Mouse (Mus musculus): ENCODE measurements around the gene Tufm. TPM values are rescaled to one million over a fixed set of nuclear protein-coding genes. Genes with fewer than 3 reads are reported as not detected.
A peak's percentile ranks its signal among the peaks of the same experiment; 100 is the strongest.
"Not testable (repeated sequence)": the region's sequence is repeated elsewhere in the genome, so short reads cannot be mapped to it uniquely, and the experiment has no call there.

Gene Tufm
- polyA plus RNA-seq, 1 experiment from 2014 or later, result 106 TPM

DNA sequence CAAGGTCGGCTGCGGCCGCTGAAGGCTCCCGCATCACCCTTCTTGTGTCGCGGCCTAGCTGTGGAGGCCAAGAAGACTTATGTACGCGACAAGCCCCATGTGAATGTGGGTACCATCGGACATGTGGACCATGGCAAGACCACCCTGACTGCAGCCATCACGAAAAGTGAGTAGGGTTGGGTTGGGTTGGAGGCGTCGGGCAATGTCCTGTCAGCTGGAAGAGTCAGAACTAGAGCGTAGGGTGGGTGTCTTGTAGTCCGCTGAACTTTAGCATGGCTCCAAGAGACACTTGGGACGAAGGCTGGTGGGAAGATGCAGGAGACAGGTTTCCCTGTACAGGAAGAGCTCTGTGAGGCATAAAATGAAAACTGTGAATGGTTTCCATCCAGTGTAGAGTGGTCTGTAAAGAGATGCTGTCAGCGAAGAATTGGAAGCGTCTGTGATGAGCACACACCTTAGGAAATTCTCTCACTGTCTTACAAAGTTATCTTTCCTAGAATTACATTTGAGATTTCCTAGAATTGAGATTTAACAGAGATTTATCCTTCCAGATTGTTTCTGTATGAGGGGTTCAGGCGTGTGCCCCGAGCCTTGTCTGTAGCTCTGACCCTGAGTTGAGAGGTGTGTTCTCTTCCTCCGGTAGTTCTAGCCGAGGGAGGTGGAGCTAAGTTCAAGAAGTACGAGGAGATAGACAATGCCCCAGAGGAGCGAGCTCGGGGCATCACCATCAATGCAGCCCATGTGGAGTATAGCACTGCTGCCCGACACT, 640 bp downstream of the Tufm start:
- Histone ChIP-seq H3K36me3 (ENCODE audit: control insufficient read depth, insufficient read depth, low read length) (peaks cover 16% of the 10 kb centered on the region), H3K4me3 (ENCODE audit: low read length) (peak overlapping the region; percentile 75), H3K4me2 (ENCODE audit: low read depth, low read length) (peak overlapping the region; percentile 93), H3K27ac (ENCODE audit: low read length) (peak overlapping the region; percentile 20; the same call in 1 of the 2 replicates), H3K9ac (ENCODE audit: low read length) (peak overlapping the region; percentile 77)
- 10% methylated on average over 21 of the region's 25 CpGs for WGBS
- ATAC-seq (ENCODE audit: low read depth); H3K27me3 ChIP-seq (ENCODE audit: control insufficient read depth, insufficient read depth, low read depth, low read length); H3K9me3 ChIP-seq (ENCODE audit: control insufficient read depth, low read length); H3K4me1 ChIP-seq (replicated peaks; ENCODE audit: control insufficient read depth, insufficient read depth, low read length): not testable (repeated sequence)

DNA sequence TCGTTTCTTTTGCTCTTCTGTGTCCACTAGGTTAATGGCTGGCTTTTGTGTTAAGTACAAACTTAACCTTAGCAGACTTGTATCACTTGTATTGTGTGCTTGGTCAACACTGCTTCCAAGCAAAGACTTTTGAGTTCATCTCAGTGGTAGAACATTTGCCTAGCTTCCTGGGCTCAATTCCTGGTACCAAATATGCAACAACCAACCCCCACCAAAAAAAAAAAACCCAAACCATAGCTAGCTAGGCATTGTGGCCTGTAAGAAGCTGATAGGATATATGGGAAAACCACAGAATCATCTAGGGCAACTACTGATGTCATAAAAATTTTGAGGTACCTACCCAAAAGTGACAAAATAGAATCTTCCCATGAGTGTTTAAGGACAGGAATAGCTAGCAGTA, 3.8 kb downstream of the Tufm start:
- H3K9ac ChIP-seq (ENCODE audit: low read length), result no peak overlapping the region
- no peak for ATAC-seq (ENCODE audit: low read depth)
- 65% methylated on average over 1 of the region's 1 CpGs for WGBS

DNA sequence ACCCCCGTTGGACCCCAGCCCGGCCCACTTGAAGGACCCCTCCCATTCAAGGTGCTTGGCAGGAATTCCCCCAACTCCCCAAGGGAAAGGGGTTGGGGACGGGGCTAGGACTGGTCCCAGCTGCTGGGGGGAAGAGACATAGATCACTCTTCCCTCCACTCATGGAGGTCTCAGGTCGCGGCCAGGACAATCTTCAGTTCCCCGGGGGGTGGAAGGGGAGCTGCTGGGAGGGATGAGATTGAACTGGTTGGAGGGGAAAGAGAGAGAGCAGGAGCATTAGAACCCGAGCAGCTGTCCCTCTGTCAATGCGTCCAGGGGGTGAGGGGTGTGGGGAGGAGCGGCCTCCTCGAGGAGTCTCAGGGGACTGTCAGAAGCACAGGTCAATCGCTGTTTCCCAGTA, 4.8 kb downstream of the Tufm start:
- H3K36me3 ChIP-seq (ENCODE audit: control insufficient read depth, insufficient read depth, low read length), result peaks cover 55% of the 10 kb centered on the region
- 47% methylated on average over 11 of the region's 11 CpGs for WGBS
- H3K4me1 ChIP-seq (replicated peaks; ENCODE audit: control insufficient read depth, insufficient read depth, low read length), result peaks cover 7% of the 10 kb centered on the region
- H3K4me3 ChIP-seq (ENCODE audit: low read length), result no peak overlapping the region
- H3K9me3 ChIP-seq (ENCODE audit: control insufficient read depth, low read length), result no peaks in the 10 kb centered on the region
- no peak overlapping the region for H3K9ac ChIP-seq (ENCODE audit: low read length)
- no peak overlapping the region for H3K4me2 ChIP-seq (ENCODE audit: low read depth, low read length)
- no peak for ATAC-seq (ENCODE audit: low read depth)
- H3K27ac ChIP-seq (ENCODE audit: low read length), result no peak overlapping the region
- no peaks in the 10 kb centered on the region for H3K27me3 ChIP-seq (ENCODE audit: control insufficient read depth, insufficient read depth, low read depth, low read length)

More for the DNA sequence above, 3.8 kb downstream of the Tufm start:
- Histone ChIP-seq H3K27me3 (ENCODE audit: control insufficient read depth, insufficient read depth, low read depth, low read length) (no peaks in the 10 kb centered on the region), H3K4me3 (ENCODE audit: low read length) (no peak overlapping the region), H3K4me2 (ENCODE audit: low read depth, low read length) (no peak overlapping the region), H3K36me3 (ENCODE audit: control insufficient read depth, insufficient read depth, low read length) (peaks cover 46% of the 10 kb centered on the region), H3K9me3 (ENCODE audit: control insufficient read depth, low read length) (no peaks in the 10 kb centered on the region), H3K27ac (ENCODE audit: low read length) (no peak overlapping the region), H3K4me1 (replicated peaks; ENCODE audit: control insufficient read depth, insufficient read depth, low read length) (peaks cover 7% of the 10 kb centered on the region)

DNA sequence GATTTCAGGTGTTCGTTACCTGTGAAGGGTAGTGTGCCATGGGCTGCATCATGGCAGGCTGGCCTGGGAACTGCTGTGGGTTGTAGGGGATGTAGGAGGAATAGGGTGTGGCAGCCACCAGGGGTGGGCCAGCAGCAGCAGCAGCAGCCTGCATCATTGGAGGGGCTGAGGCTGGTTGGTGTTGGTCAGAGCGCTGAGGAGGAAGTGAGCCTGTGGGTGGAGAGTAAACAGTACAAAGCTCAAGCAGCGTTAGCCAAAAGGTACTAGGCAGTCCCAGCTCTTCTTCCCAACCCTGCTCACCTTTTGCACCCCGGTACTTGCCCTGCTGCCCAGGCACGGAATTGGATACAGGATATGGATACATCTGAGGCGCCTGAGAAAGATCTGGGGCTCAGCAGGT, 7.0 kb downstream of the Tufm start:
- H3K27ac ChIP-seq (ENCODE audit: low read length), result no peak overlapping the region
- no peaks in the 10 kb centered on the region for H3K9me3 ChIP-seq (ENCODE audit: control insufficient read depth, low read length)
- WGBS, result 80% methylated on average over 6 of the region's 6 CpGs
- no peaks in the 10 kb centered on the region for H3K27me3 ChIP-seq (ENCODE audit: control insufficient read depth, insufficient read depth, low read depth, low read length)
- no peak overlapping the region for H3K4me2 ChIP-seq (ENCODE audit: low read depth, low read length)
- no peak overlapping the region for H3K9ac ChIP-seq (ENCODE audit: low read length)
- no peak for ATAC-seq (ENCODE audit: low read depth)
- H3K4me3 ChIP-seq (ENCODE audit: low read length), result no peak overlapping the region
- peaks cover 74% of the 10 kb centered on the region for H3K36me3 ChIP-seq (ENCODE audit: control insufficient read depth, insufficient read depth, low read length)
- no peaks in the 10 kb centered on the region for H3K4me1 ChIP-seq (replicated peaks; ENCODE audit: control insufficient read depth, insufficient read depth, low read length)

DNA sequence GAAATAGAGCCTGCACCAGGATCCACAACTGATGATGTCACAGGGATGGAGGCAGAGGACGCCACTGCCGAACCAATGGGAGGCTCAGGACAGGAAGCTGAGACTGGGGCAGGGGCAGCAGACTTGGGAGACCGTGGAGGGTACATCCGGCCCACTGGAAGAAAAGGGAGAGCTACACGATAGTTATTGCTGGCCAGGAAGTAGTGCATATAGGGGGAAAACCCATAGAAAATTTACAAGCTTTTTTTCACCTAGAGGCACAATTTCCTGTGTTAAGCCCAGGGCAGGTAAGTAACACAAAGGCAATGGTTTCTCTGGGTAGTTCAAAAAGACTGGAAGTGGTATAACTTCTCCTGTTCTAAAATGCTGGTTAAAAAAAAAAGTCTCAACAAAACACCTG, 9.3 kb downstream of the Tufm start:
- Histone ChIP-seq H3K27ac (ENCODE audit: low read length) (no peak overlapping the region), H3K36me3 (ENCODE audit: control insufficient read depth, insufficient read depth, low read length) (peaks cover 89% of the 10 kb centered on the region), H3K4me1 (replicated peaks; ENCODE audit: control insufficient read depth, insufficient read depth, low read length) (peaks cover 7% of the 10 kb centered on the region), H3K4me3 (ENCODE audit: low read length) (no peak overlapping the region), H3K9ac (ENCODE audit: low read length) (no peak overlapping the region), H3K9me3 (ENCODE audit: control insufficient read depth, low read length) (no peaks in the 10 kb centered on the region), H3K4me2 (ENCODE audit: low read depth, low read length) (no peak overlapping the region), H3K27me3 (ENCODE audit: control insufficient read depth, insufficient read depth, low read depth, low read length) (no peaks in the 10 kb centered on the region)
- no peak for ATAC-seq (ENCODE audit: low read depth)
- 86% methylated on average over 5 of the region's 5 CpGs for WGBS

DNA sequence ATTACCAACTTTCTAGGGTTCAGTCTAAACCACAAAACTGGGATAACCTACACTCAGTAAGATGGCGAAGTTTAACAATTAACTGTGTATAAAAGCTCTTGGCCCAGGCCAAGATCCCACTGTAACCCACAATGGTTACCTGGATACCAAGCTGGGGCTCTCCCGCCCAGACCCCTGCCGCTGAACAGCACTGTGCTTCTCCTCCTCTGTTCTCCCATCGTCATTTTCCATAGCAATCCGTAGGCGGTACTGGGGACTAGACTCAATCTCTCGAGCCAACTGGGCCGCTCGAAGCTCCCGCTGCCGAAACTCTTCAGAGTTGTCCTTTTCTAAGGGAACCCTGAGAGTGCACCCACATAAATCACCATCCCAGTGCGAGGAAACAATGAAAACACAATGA, 10.8 kb downstream of the Tufm start:
- Histone ChIP-seq H3K27me3 (ENCODE audit: control insufficient read depth, insufficient read depth, low read depth, low read length) (no peaks in the 10 kb centered on the region), H3K4me1 (replicated peaks; ENCODE audit: control insufficient read depth, insufficient read depth, low read length) (peaks cover 7% of the 10 kb centered on the region), H3K4me3 (ENCODE audit: low read length) (no peak overlapping the region), H3K27ac (ENCODE audit: low read length) (no peak overlapping the region), H3K9ac (ENCODE audit: low read length) (no peak overlapping the region), H3K4me2 (ENCODE audit: low read depth, low read length) (no peak overlapping the region), H3K36me3 (ENCODE audit: control insufficient read depth, insufficient read depth, low read length) (peaks cover 77% of the 10 kb centered on the region), H3K9me3 (ENCODE audit: control insufficient read depth, low read length) (no peaks in the 10 kb centered on the region)
- WGBS, result 91% methylated on average over 12 of the region's 12 CpGs
- ATAC-seq (ENCODE audit: low read depth), result no peak

DNA sequence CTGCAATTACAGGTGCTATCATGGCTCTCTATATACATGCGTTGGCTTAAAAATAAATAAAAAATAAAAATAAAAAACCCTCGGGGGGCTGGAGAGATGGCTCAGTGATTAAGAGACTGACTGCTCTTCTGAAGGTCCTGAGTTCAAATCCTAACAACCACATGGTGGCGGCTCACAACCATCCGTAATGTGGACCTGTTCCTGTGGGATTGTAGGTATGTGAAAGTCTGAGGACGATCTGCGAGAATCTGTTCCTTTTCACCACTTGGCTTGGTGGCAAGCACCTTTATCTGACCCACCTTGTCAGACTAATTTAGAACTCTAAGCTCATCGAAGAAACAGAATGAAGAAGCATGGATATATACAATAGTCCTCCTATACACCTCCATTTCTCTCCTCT, 12.3 kb downstream of the Tufm start:
- Histone ChIP-seq H3K27ac (ENCODE audit: low read length) (no peak overlapping the region), H3K4me2 (ENCODE audit: low read depth, low read length) (no peak overlapping the region), H3K4me1 (replicated peaks; ENCODE audit: control insufficient read depth, insufficient read depth, low read length) (peaks cover 12% of the 10 kb centered on the region), H3K9ac (ENCODE audit: low read length) (no peak overlapping the region), H3K9me3 (ENCODE audit: control insufficient read depth, low read length) (no peaks in the 10 kb centered on the region), H3K36me3 (ENCODE audit: control insufficient read depth, insufficient read depth, low read length) (peaks cover 63% of the 10 kb centered on the region), H3K27me3 (ENCODE audit: control insufficient read depth, insufficient read depth, low read depth, low read length) (no peaks in the 10 kb centered on the region), H3K4me3 (ENCODE audit: low read length) (no peak overlapping the region)
- ATAC-seq (ENCODE audit: low read depth), result no peak
- 89% methylated on average over 7 of the region's 7 CpGs for WGBS

DNA sequence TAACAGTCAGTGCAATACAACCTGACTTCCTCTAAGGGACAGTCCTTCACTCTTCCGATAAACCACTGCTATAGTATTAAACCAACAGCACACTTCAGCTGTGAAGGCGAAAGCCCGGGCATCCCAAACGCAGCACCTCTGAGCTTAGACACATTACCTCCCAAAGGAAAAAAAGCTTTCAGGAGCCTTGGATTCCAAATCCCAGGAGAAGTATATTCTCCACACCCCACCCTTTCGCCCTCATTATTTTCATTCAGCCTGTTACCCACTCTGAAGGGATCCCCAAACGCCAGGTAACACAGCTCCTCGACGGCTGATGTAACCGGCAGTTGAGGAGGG, 14.5 kb downstream of the Tufm start:
- Histone ChIP-seq H3K9ac (ENCODE audit: low read length) (peak overlapping the region; percentile 99), H3K27me3 (ENCODE audit: control insufficient read depth, insufficient read depth, low read depth, low read length) (no peaks in the 10 kb centered on the region), H3K4me3 (ENCODE audit: low read length) (peak overlapping the region; percentile 90), H3K27ac (ENCODE audit: low read length) (peak overlapping the region; percentile 99), H3K4me2 (ENCODE audit: low read depth, low read length) (peak overlapping the region; percentile 86), H3K9me3 (ENCODE audit: control insufficient read depth, low read length) (no peaks in the 10 kb centered on the region), H3K36me3 (ENCODE audit: control insufficient read depth, insufficient read depth, low read length) (peaks cover 43% of the 10 kb centered on the region), H3K4me1 (replicated peaks; ENCODE audit: control insufficient read depth, insufficient read depth, low read length) (peaks cover 12% of the 10 kb centered on the region)
- no peak for ATAC-seq (ENCODE audit: low read depth)
- WGBS, result 3% methylated on average over 9 of the region's 9 CpGs

DNA sequence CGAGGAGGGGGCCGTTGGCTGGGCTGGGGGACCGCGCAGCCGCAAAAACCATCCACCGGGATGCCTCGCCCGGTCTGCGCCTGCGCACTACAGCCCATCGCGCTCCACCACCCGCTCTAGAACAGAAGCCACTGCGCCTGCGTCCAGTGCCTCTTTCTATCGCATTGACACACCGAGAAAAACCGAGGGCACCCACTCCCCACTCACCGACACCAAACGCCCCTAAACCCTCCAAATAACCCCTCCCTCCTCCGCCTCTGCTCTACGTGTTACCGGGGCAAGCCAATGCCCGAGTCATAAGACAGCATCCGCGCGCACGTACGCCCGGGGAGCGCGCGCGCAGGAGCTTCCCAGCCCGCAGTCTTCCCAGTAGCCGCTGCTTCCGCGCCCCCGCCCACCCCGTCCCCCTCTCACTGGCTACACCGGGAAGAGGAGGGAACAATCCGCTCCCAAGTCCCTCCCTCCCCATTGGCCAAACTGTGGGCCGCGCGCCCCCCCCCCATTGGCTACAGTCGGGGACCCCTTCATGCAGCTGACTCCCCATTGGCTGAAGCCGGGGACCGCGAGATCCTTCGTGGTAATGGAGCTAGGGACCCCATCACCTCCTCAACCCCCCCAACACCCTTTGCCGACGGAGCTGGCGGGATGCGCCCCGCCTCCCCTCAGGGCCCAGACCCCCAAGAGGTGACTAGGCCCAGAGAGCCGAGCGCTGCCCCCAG, 15.0 kb downstream of the Tufm start:
- peak; percentile 92 for ATAC-seq (ENCODE audit: low read depth)
- Histone ChIP-seq H3K4me3 (ENCODE audit: low read length) (peak overlapping the region; percentile 90), H3K36me3 (ENCODE audit: control insufficient read depth, insufficient read depth, low read length) (peaks cover 38% of the 10 kb centered on the region), H3K4me1 (replicated peaks; ENCODE audit: control insufficient read depth, insufficient read depth, low read length) (peaks cover 12% of the 10 kb centered on the region), H3K4me2 (ENCODE audit: low read depth, low read length) (peak overlapping the region; percentile 86), H3K9me3 (ENCODE audit: control insufficient read depth, low read length) (no peaks in the 10 kb centered on the region), H3K27ac (ENCODE audit: low read length) (peak overlapping the region; percentile 99), H3K27me3 (ENCODE audit: control insufficient read depth, insufficient read depth, low read depth, low read length) (no peaks in the 10 kb centered on the region), H3K9ac (ENCODE audit: low read length) (peak overlapping the region; percentile 99)
- under 1% methylated on average over 44 of the region's 57 CpGs for WGBS

Data from lung, embryonic 16.5 days (tissue).